Mouse (Mus musculus): ENCODE measurements at regions not wholly inside any gene's neighbourhood (a gene's known extent, or its start where the extent isn't known, plus 50 kb on each side); places are given as distances from the start of the nearest gene placed in this dataset.

DNA sequence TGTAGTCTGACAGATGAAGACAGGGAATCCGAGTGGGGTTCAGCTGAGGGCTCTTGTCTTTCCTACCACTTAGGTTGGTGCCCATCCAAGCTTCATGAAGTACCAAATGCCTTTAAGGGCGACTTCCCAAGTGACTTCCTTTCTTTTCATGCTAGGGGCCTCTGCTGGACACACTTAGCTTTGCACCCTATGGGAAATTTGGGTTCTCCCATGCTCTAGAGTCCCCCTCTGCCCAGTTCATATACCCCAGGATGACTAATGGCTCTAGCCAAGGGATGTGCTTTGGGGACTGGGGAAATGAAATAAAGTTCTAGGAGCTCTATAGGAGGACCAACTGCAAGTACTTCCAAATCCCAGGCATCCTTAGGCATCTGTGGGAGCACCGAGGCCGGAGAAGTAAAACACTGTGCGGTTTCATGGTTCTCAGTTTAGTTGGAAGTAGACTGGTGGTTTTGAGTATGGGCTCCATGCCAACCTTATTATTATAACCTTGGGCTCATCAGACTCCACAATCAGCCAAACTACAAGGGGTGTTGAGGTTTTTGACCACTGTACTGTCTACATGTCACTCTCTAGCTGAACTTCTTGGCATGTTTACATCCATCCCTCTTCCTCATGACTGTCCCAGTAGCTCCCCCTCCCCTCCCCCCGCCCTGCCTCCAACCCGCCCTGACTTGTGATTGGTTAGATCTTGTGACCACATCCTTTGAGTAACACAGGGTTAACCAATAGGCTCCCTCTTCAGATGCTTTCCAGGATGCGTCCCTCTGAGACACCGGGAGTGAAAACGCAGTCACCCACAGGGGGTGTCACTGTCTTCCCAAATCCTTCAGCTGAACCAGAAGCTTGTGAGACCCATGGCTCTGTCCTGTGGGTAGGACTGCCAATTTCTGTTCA is 67.9 kb upstream of the Cnih3 start:
- TF ChIP-seq POLR2A (IDR thresholded peaks at IDR 0.05; ENCODE audit: extremely low read depth, insufficient read depth, low read length) (no peak), CTCF (IDR thresholded peaks at IDR 0.05; ENCODE audit: extremely low read depth, insufficient read depth, low read length) (no peak)
